In the genomic region with DNA sequence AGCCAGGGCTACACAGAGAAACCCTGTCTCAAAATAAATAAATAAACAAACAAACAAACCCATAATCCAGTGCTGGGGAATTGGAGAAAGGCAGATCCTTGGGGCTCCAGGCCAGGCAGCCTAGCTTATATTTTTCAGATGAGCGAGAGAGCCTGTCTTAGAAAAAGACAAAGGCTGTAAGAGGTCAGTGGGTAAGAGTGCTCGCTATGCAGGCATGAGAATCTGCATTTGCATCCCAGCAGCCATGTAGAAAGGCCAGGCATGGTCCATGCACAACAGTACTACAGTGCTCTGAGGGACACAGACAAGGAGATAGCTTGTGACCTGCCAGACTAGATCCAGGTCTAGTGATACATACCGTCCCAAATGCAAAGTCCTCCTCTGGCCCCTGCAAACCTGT, we compare ENCODE assay signal across 24 mouse cellular contexts.
"Had no signal": no experiment of that assay in that cellular context is flagged by ENCODE, and none has a peak within 500 bp of the region (broad histone marks: within the 10 kb centered on the region; RNA-seq: fewer than 3 reads in every experiment).

No protein-coding gene starts in this region.

- H3K4me3 ChIP-seq: heart, embryonic 12.5 days; hindbrain, embryonic 10.5 days; hindbrain, embryonic 12.5 days; intestine, embryonic 15.5 days; kidney, embryonic 15.5 days; limb, embryonic 12.5 days had no signal

- DNase-seq: gastrocnemius, postnatal 14 days; heart, postnatal 10 days; heart, postnatal 4 days; kidney, adult 11 months; kidney, adult 2 months; kidney, adult 9 months; kidney, postnatal 14 days; kidney, postnatal 36 days; layer of hippocampus, adult 9-11 months; layer of hippocampus, postnatal 36 days; left cerebral cortex, postnatal 4 days; liver had no signal

- H3K36me3 ChIP-seq: heart, embryonic 12.5 days; hindbrain, embryonic 10.5 days; hindbrain, embryonic 12.5 days; intestine, embryonic 15.5 days; kidney, embryonic 15.5 days; limb, embryonic 12.5 days had no signal

- H3K27ac ChIP-seq: hindbrain, embryonic 10.5 days; hindbrain, embryonic 12.5 days; hindbrain, embryonic 14.5 days; intestine, embryonic 15.5 days; kidney, embryonic 15.5 days; kidney, postnatal 0 days; limb, embryonic 12.5 days had no signal

- H3K4me1 ChIP-seq: intestine, embryonic 15.5 days had no signal

- ATAC-seq: forebrain, embryonic 16.5 days; hindbrain, embryonic 16.5 days; inflammation-experienced regulatory T-cells, adult 6 months; intestine, embryonic 15.5 days had no signal

- H3K9me3 ChIP-seq: heart, embryonic 12.5 days; hindbrain, embryonic 10.5 days; hindbrain, embryonic 12.5 days; intestine, embryonic 15.5 days; kidney, embryonic 15.5 days; limb, embryonic 12.5 days had no signal

- H3K9ac ChIP-seq: heart, embryonic 12.5 days; hindbrain, embryonic 12.5 days; hindbrain, embryonic 14.5 days; intestine, embryonic 15.5 days; kidney, embryonic 15.5 days; limb, embryonic 12.5 days had no signal

- H3K27me3 ChIP-seq: hindbrain, embryonic 12.5 days; intestine, embryonic 15.5 days; kidney, embryonic 15.5 days; limb, embryonic 12.5 days had no signal

- H3K4me2 ChIP-seq: heart, embryonic 12.5 days; hindbrain, embryonic 12.5 days; hindbrain, embryonic 14.5 days; intestine, embryonic 15.5 days; kidney, embryonic 15.5 days; limb, embryonic 12.5 days; liver, embryonic 11.5 days had no signal
